Mouse (Mus musculus): ENCODE measurements around the gene Ogfod1.

The Ogfod1 gene

GRCm38 (mm10) chr8:94036944-94037524, at the start of gene Ogfod1, which contains the start of gene Nudt21:
Gene Ogfod1, plus strand, starts transcription at chr8:94037198.
Gene Nudt21, minus strand, starts transcription at chr8:94037031.
- in situ Hi-C loops (cut with MboI, MseI) = loop anchor here (5.0 to 10.0 kb wide), 2 partner anchors 170 to 1458 kb away; partner anchors contain the start of gene Csnk2a2

- in situ Hi-C loops (cut with MboI, MseI) = loop anchor here (10.0 kb wide), 1 partner anchor 1895 kb away; the partner anchor contains the start of gene Got2
Measured at GRCm38 (mm10) chr8:93989739-93990138, 47.3 kb upstream of the Ogfod1 start.

GRCm38 (mm10) chr8:93998961-93999360, 38.0 kb upstream of the Ogfod1 start:
- in situ Hi-C loops (cut with MboI, MseI) = no loop called here

GRCm38 (mm10) chr8:94004139-94004538, 32.9 kb upstream of the Ogfod1 start:
- in situ Hi-C loops (cut with MboI, MseI) = loop anchor here (25.0 kb wide), 1 partner anchor 1758 kb away; no protein-coding TSS in a partner anchor

- in situ Hi-C loops (cut with MboI, MseI) = loop anchor here (25.0 kb wide), 1 partner anchor 1753 kb away; no protein-coding TSS in a partner anchor
Measured at GRCm38 (mm10) chr8:94009243-94009845, 27.7 kb upstream of the Ogfod1 start.

- in situ Hi-C loops (cut with MboI, MseI) = loop anchor here (25.0 kb wide), 1 partner anchor 1752 kb away; no protein-coding TSS in a partner anchor
Measured at GRCm38 (mm10) chr8:94010101-94010705, 26.8 kb upstream of the Ogfod1 start.

- in situ Hi-C loops (cut with MboI, MseI) = loop anchor here (25.0 kb wide), 1 partner anchor 1751 kb away; no protein-coding TSS in a partner anchor
Measured at GRCm38 (mm10) chr8:94011076-94012012, 25.7 kb upstream of the Ogfod1 start.

- in situ Hi-C loops (cut with MboI, MseI) = loop anchor here (25.0 kb wide), 1 partner anchor 1750 kb away; no protein-coding TSS in a partner anchor
Measured at GRCm38 (mm10) chr8:94012013-94012951, 24.7 kb upstream of the Ogfod1 start, which contains the start of gene Amfr. Gene Amfr, minus strand, starts transcription at chr8:94012842.

GRCm38 (mm10) chr8:94013026-94013612, 23.9 kb upstream of the Ogfod1 start:
- in situ Hi-C loops (cut with MboI, MseI) = loop anchor here (25.0 kb wide), 1 partner anchor 1749 kb away; no protein-coding TSS in a partner anchor

GRCm38 (mm10) chr8:94023916-94024315, 13.1 kb upstream of the Ogfod1 start:
- in situ Hi-C loops (cut with MboI, MseI) = loop anchor here (25.0 kb wide), 1 partner anchor 1738 kb away; no protein-coding TSS in a partner anchor

- in situ Hi-C loops (cut with MboI, MseI) = loop anchor here (10.0 kb wide), 1 partner anchor 1465 kb away; the partner anchor contains the start of gene Csnk2a2
Measured at GRCm38 (mm10) chr8:94029701-94030100, 7.3 kb upstream of the Ogfod1 start.

GRCm38 (mm10) chr8:94033601-94034000, 3.4 kb upstream of the Ogfod1 start:
- in situ Hi-C loops (cut with MboI, MseI) = loop anchor here (10.0 kb wide), 1 partner anchor 1461 kb away; the partner anchor contains the start of gene Csnk2a2

- in situ Hi-C loops (cut with MboI, MseI) = loop anchor here (5.0 to 10.0 kb wide), 2 partner anchors 172 to 1460 kb away; partner anchors contain the start of gene Csnk2a2
Measured at GRCm38 (mm10) chr8:94035200-94035599, 1.8 kb upstream of the Ogfod1 start.

- in situ Hi-C loops (cut with MboI, MseI) = loop anchor here (5.0 to 10.0 kb wide), 2 partner anchors 171 to 1458 kb away; partner anchors contain the start of gene Csnk2a2
Measured at GRCm38 (mm10) chr8:94036541-94036940, 457 bp upstream of the Ogfod1 start.

- in situ Hi-C loops (cut with MboI, MseI) = loop anchor here (5.0 to 10.0 kb wide), 2 partner anchors 169 to 1457 kb away; partner anchors contain the start of gene Csnk2a2
Measured at GRCm38 (mm10) chr8:94037806-94038205, 808 bp downstream of the Ogfod1 start.

GRCm38 (mm10) chr8:94047845-94048244, 10.8 kb downstream of the Ogfod1 start:
- in situ Hi-C loops (cut with MboI, MseI) = no loop called here

GRCm38 (mm10) chr8:94052696-94053095, 15.7 kb downstream of the Ogfod1 start:
- in situ Hi-C loops (cut with MboI, MseI) = no loop called here

GRCm38 (mm10) chr8:94057157-94057854, 20.3 kb downstream of the Ogfod1 start:
- in situ Hi-C loops (cut with MboI, MseI) = no loop called here

All from T-helper 1 cell (primary cell).